Mouse (Mus musculus) hindbrain, embryonic 15.5 days (tissue): ENCODE measurements around the gene Crcp. TPM values are rescaled to one million over a fixed set of nuclear protein-coding genes. Genes with fewer than 3 reads are reported as not detected.

Experiments
- ATAC-seq: fragments of 200-750 bp; cut with Nextera tagmentation; 2 replicates; pipeline ENCODE4 v1.8.0; 2017; ENCODE audit warnings: low read depth, moderate number of reproducible peaks, moderate TSS enrichment; ENCODE audit not compliant: low FRiP score
- H3K27ac ChIP-seq: fragments of 300-500 bp; sonication (generic); replicated peaks from 2 replicates; pipeline ENCODE4 v1.5.1; 2015; ENCODE audit warnings: mild to moderate bottlenecking, inconsistent platforms
- H3K27me3 ChIP-seq: fragments of 300-500 bp; sonication (generic); 2 replicates; pipeline ENCODE4 v1.6.1; 2015; ENCODE audit warnings: control low read depth, inconsistent platforms
- H3K36me3 ChIP-seq: fragments of 300-500 bp; sonication (generic); 2 replicates; pipeline ENCODE4 v1.6.1; 2015; ENCODE audit warnings: control low read depth, inconsistent platforms
- H3K4me1 ChIP-seq: fragments of 300-500 bp; sonication (generic); replicated peaks from 2 replicates; pipeline ENCODE4 v1.6.1; 2015; ENCODE audit warnings: control low read depth, inconsistent platforms
- H3K4me2 ChIP-seq: fragments of 300-500 bp; sonication (generic); 2 replicates; pipeline ENCODE4 v1.6.1; 2015; ENCODE audit warnings: moderate library complexity, mild to moderate bottlenecking, inconsistent platforms
- H3K4me3 ChIP-seq: fragments of 300-500 bp; sonication (generic); 2 replicates; pipeline ENCODE4 v1.5.1; 2015; ENCODE audit warnings: mild to moderate bottlenecking, inconsistent platforms
- H3K9ac ChIP-seq: fragments of 300-500 bp; sonication (generic); 2 replicates; pipeline ENCODE4 v1.6.1; 2015; ENCODE audit warnings: inconsistent platforms
- H3K9me3 ChIP-seq: fragments of 300-500 bp; sonication (generic); 2 replicates; pipeline ENCODE4 v1.6.1; 2016; ENCODE audit warnings: control low read depth, inconsistent platforms
- WGBS: fragments of 180-500 bp; shearing (Covaris S2); methylation state at CpG from one replicate; pipeline ENCODE4 v1.1.7; 2015; 5-methylcytosine and 5-hydroxymethylcytosine counted together
- polyA plus RNA-seq: library from polyadenylated mRNA; unstranded; fragments of >200 nt; fragmentation: Nextera tagmentation; extraction: Ambion mirVana; gene quantifications from 2 replicates; pipeline ENCODE4 v1.2.1, GENCODE M21; 2015

Gene Crcp
- polyA plus RNA-seq, 1 experiment from 2014 or later: 82.2 TPM

GRCm38 (mm10) chr5:130082431-130082830, 53.3 kb downstream of the Crcp start:
- H3K9me3 ChIP-seq: no peaks in the 10 kb centered on the region
- ATAC-seq: no peak
- no peak overlapping the region for H3K4me2 ChIP-seq
- no peak overlapping the region for H3K9ac ChIP-seq
- H3K27ac ChIP-seq: no peak overlapping the region
- no peak overlapping the region for H3K4me3 ChIP-seq
- H3K27me3 ChIP-seq: no peaks in the 10 kb centered on the region
- WGBS: 84% methylated on average over 4 of the region's 4 CpGs
- peaks cover 17% of the 10 kb centered on the region for H3K4me1 ChIP-seq
- H3K36me3 ChIP-seq: 0 out of 2 replicates have a peak, but pooled peaks cover 4% of the 10 kb centered on the region

- Histone ChIP-seq H3K27me3 (no peaks in the 10 kb centered on the region), H3K9ac (no peak overlapping the region), H3K36me3 (0 out of 2 replicates have a peak, but pooled peaks cover 4% of the 10 kb centered on the region), H3K27ac (no peak overlapping the region), H3K4me1 (peaks cover 12% of the 10 kb centered on the region), H3K9me3 (no peaks in the 10 kb centered on the region), H3K4me3 (no peak overlapping the region), H3K4me2 (no peak overlapping the region)
- ATAC-seq: no peak
- WGBS: 93% methylated on average over 3 of the region's 3 CpGs
Observed at GRCm38 (mm10) chr5:130084271-130084670, 55.2 kb downstream of the Crcp start.

GRCm38 (mm10) chr5:130088008-130088407, 58.9 kb downstream of the Crcp start:
- Histone ChIP-seq H3K36me3 (no peaks in the 10 kb centered on the region), H3K4me1 (no peaks in the 10 kb centered on the region), H3K4me3 (no peak overlapping the region), H3K9me3 (no peaks in the 10 kb centered on the region), H3K27me3 (no peaks in the 10 kb centered on the region), H3K9ac (no peak overlapping the region), H3K4me2 (no peak overlapping the region), H3K27ac (no peak overlapping the region)
- no peak for ATAC-seq
- WGBS: 92% methylated on average over 7 of the region's 7 CpGs

- Histone ChIP-seq H3K9me3 (no peaks in the 10 kb centered on the region), H3K36me3 (no peaks in the 10 kb centered on the region), H3K4me2 (no peak overlapping the region), H3K4me1 (no peaks in the 10 kb centered on the region), H3K4me3 (no peak overlapping the region), H3K27ac (no peak overlapping the region), H3K9ac (no peak overlapping the region), H3K27me3 (no peaks in the 10 kb centered on the region)
- WGBS: 90% methylated on average over 4 of the region's 4 CpGs
- no peak for ATAC-seq
Observed at GRCm38 (mm10) chr5:130088612-130089011, 59.5 kb downstream of the Crcp start.

DNA sequence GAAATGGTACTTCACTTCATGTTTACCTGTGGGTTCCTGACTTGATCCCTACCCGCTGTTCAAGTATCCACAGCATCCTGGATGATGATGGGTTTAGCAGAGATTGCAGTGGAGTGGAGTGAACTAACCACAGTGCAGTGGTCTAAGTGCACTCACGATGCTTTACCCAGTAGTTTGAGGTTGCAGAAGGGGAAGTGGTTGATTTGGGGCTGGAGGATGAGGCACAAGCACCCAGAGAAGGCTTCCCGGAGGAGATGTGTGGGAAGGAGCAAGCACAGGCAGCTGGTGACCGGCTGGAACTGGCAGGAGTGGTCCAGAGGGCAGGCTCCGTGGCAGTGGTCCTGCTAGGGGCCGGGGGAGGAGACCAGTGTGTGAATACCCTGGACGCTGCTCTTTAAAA, 60.1 kb downstream of the Crcp start:
- Histone ChIP-seq H3K9ac (no peak overlapping the region), H3K4me3 (no peak overlapping the region), H3K27me3 (no peaks in the 10 kb centered on the region), H3K27ac (no peak overlapping the region), H3K4me2 (no peak overlapping the region), H3K4me1 (no peaks in the 10 kb centered on the region), H3K9me3 (no peaks in the 10 kb centered on the region), H3K36me3 (no peaks in the 10 kb centered on the region)
- WGBS: 84% methylated on average over 7 of the region's 7 CpGs
- ATAC-seq: no peak

GRCm38 (mm10) chr5:130089626-130090393, 60.7 kb downstream of the Crcp start:
- Histone ChIP-seq H3K4me2 (no peak overlapping the region), H3K27me3 (no peaks in the 10 kb centered on the region), H3K27ac (no peak overlapping the region), H3K9me3 (no peaks in the 10 kb centered on the region), H3K4me3 (no peak overlapping the region), H3K4me1 (no peaks in the 10 kb centered on the region), H3K9ac (no peak overlapping the region), H3K36me3 (no peaks in the 10 kb centered on the region)
- 94% methylated on average over 18 of the region's 18 CpGs for WGBS
- ATAC-seq: no peak

DNA sequence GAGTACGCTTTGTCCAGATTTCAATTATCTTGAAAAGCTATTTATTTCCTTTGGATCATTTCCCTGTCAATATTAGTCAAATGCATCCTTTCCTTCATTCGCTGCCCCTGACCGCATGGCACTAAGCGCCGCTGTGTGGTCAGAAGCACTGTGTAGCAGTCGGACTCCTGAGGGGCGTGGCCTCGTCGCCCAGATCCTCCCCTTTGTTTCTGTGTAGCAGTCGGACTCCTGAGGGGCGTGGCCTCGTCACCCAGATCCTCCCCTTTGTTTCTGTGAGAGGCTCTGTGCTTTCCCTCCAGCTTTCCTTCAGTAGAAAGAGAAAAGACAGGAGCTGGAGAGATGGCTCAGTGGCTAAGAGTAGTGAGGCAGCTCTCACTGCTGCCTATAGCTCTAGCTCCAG, 67.7 kb downstream of the Crcp start:
- no peak overlapping the region for H3K4me3 ChIP-seq
- no peaks in the 10 kb centered on the region for H3K4me1 ChIP-seq
- 51% methylated on average over 12 of the region's 12 CpGs for WGBS
- no peak for ATAC-seq
- no peaks in the 10 kb centered on the region for H3K9me3 ChIP-seq
- H3K27ac ChIP-seq: no peak overlapping the region
- H3K4me2 ChIP-seq: no peak overlapping the region
- no peaks in the 10 kb centered on the region for H3K27me3 ChIP-seq
- H3K36me3 ChIP-seq: peaks cover 4% of the 10 kb centered on the region
- H3K9ac ChIP-seq: no peak overlapping the region

GRCm38 (mm10) chr5:130097837-130098236, 68.7 kb downstream of the Crcp start:
- WGBS: 84% methylated on average over 2 of the region's 2 CpGs
- Histone ChIP-seq H3K9me3 (no peaks in the 10 kb centered on the region), H3K27ac (no peak overlapping the region), H3K36me3 (peaks cover 14% of the 10 kb centered on the region), H3K4me1 (no peaks in the 10 kb centered on the region), H3K4me3 (no peak overlapping the region), H3K9ac (no peak overlapping the region), H3K4me2 (no peak overlapping the region), H3K27me3 (no peaks in the 10 kb centered on the region)
- no peak for ATAC-seq

DNA sequence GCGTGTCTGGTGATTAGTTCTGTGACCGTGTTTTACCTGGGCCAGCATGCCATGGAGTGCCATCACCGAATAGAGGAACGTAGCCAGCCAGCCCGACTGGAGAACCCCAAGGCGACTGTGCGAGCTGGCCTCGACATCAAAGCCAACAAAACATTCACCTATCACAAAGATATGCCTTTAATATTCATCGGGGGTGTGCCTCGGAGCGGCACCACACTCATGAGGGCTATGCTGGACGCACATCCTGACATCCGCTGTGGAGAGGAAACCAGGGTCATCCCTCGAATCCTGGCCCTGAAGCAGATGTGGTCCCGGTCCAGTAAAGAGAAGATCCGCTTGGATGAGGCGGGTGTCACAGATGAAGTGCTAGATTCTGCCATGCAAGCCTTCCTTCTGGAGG, 72.6 kb downstream of the Crcp start:
- peaks cover 25% of the 10 kb centered on the region for H3K36me3 ChIP-seq
- WGBS: 95% methylated on average over 17 of the region's 17 CpGs
- no peak for ATAC-seq

DNA sequence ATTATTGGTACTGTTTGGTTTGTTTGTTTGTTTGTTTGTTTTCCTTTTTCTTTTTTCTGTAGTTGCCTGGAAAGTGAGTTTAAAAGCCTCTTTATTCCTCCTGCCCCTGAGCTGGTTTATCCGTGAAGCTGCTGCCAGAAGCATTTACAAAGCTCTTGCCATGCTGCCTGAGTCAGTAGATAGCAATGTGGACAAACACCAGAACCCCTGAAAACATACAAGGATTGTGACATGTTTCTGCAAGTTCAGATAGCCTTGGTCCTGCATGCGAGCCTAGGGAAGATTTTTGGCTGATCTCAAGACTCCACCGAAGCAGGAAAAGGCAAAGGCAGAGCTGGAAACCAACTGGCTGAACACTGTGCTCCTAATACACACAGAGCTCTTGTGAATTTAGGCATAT, 80.3 kb downstream of the Crcp start:
- no peak for ATAC-seq
- no peaks in the 10 kb centered on the region for H3K27me3 ChIP-seq
- no peak overlapping the region for H3K4me2 ChIP-seq
- H3K27ac ChIP-seq: no peak overlapping the region
- no peak overlapping the region for H3K9ac ChIP-seq
- H3K9me3 ChIP-seq: no peaks in the 10 kb centered on the region
- H3K4me1 ChIP-seq: no peaks in the 10 kb centered on the region
- peaks cover 17% of the 10 kb centered on the region for H3K36me3 ChIP-seq
- no peak overlapping the region for H3K4me3 ChIP-seq
- 96% methylated on average over 3 of the region's 3 CpGs for WGBS

More for the DNA sequence above, 72.6 kb downstream of the Crcp start:
- H3K4me1 ChIP-seq: no peaks in the 10 kb centered on the region
- no peak overlapping the region for H3K4me2 ChIP-seq
- H3K9ac ChIP-seq: no peak overlapping the region
- H3K9me3 ChIP-seq: no peaks in the 10 kb centered on the region
- no peak overlapping the region for H3K27ac ChIP-seq
- H3K4me3 ChIP-seq: no peak overlapping the region
- H3K27me3 ChIP-seq: no peaks in the 10 kb centered on the region

Other genes with a start within 250 kb of the Crcp start
- 34.7 and 38.5 TPM in 2 replicates for gene Psph, start 241.8 kb upstream of the Crcp start, polyA plus RNA-seq
- gene Sumf2, start 182.3 kb upstream of the Crcp start, polyA plus RNA-seq: 29.1 and 32.7 TPM in 2 replicates
- 711 and 732 TPM in 2 replicates for gene Chchd2, start 141.8 kb upstream of the Crcp start, polyA plus RNA-seq
- 13.6 and 14.2 TPM in 2 replicates for gene Zbed5, start 133.6 kb upstream of the Crcp start, polyA plus RNA-seq
- 0.69 and 0.79 TPM in 2 replicates for gene Phkg1, start 130.7 kb upstream of the Crcp start, polyA plus RNA-seq
- 4.8 and 5.0 TPM in 2 replicates for gene Nupr1l, start 120.8 kb upstream of the Crcp start, polyA plus RNA-seq
- gene Vkorc1l1, start 87.3 kb upstream of the Crcp start, polyA plus RNA-seq: 31.3 and 33.4 TPM in 2 replicates
- gene Gusb, start 26.2 kb upstream of the Crcp start, polyA plus RNA-seq: 31.9 and 33.9 TPM in 2 replicates
- gene Asl, start within 50 bp of the Crcp start, polyA plus RNA-seq: 37.4 and 39.5 TPM in 2 replicates
- 57.2 and 59.8 TPM in 2 replicates for gene Tpst1, start 44.0 kb downstream of the Crcp start, polyA plus RNA-seq
- 17.7 and 18.1 TPM in 2 replicates for gene Kctd7, start 115.6 kb downstream of the Crcp start, polyA plus RNA-seq
- gene Rabgef1, start 142.5 kb downstream of the Crcp start, polyA plus RNA-seq: 39.8 and 40.6 TPM in 2 replicates
- 23.6 and 26.2 TPM in 2 replicates for gene Tmem248, start 187.8 kb downstream of the Crcp start, polyA plus RNA-seq
- gene Sbds, start 226.2 kb downstream of the Crcp start, polyA plus RNA-seq: 56.2 and 56.7 TPM in 2 replicates
- 21.9 and 22.3 TPM in 2 replicates for gene Tyw1, start 226.3 kb downstream of the Crcp start, polyA plus RNA-seq